Comparison of ENCODE assay signal across 30 mouse cellular contexts in the genomic region with DNA sequence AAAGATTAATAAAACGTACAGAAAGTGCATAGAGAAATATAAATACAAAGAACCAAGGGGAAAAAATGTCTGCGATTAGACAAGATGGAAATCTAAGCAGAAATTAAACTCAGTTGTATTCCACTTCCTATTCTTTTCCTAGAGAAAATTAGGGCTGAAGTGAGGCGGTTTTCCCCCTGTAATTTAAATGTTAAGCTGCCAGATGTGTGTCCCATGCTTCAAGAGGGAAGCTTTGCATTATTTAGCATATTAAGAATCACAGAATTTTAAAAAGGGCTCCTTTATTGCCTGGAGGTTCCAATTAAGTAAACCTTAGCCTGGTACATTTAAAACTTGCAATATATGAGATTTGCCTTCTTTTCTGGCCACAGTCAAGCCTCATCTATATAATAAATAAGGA.
"Had no signal": no experiment of that assay in that cellular context is flagged by ENCODE, and none has a peak within 500 bp of the region (broad histone marks: within the 10 kb centered on the region; RNA-seq: fewer than 3 reads in every experiment).

No protein-coding gene starts in this region.

- H3K36me3 ChIP-seq: limb, embryonic 10.5 days; limb, embryonic 12.5 days; limb, embryonic 13.5 days; limb, embryonic 15.5 days; liver, embryonic 12.5 days; liver, embryonic 13.5 days; liver, embryonic 15.5 days; lung, embryonic 15.5 days; midbrain, embryonic 10.5 days; midbrain, embryonic 12.5 days; midbrain, embryonic 15.5 days; neural tube, embryonic 12.5 days had no signal

- DNase-seq: liver; liver, embryonic 13.5 days; liver, postnatal 0 days; lung, adult 18-20 months; lung, adult 2 months; lung, embryonic 14.5 days; lung, postnatal 10 days; lung, postnatal 14 days; lung, postnatal 36 days; lung, postnatal 4 days had no signal

- ATAC-seq: liver, embryonic 12.5 days; liver, postnatal 0 days; lung, postnatal 0 days; midbrain, embryonic 15.5 days; midbrain, embryonic 16.5 days had no signal

- H3K4me1 ChIP-seq: limb, embryonic 12.5 days; limb, embryonic 13.5 days; limb, embryonic 15.5 days; liver, embryonic 12.5 days; liver, embryonic 13.5 days; liver, embryonic 15.5 days; lung, embryonic 15.5 days; megakaryocyte, embryonic 14.5 days; neural tube, embryonic 12.5 days had no signal

- H3K27ac ChIP-seq: left cerebral cortex, adult 2 months; limb, embryonic 10.5 days; limb, embryonic 12.5 days; limb, embryonic 13.5 days; limb, embryonic 15.5 days; liver, embryonic 12.5 days; liver, embryonic 13.5 days; liver, embryonic 14.5 days; liver, embryonic 15.5 days; lung, embryonic 15.5 days; macrophage; midbrain, embryonic 10.5 days; midbrain, embryonic 12.5 days; midbrain, embryonic 15.5 days; neural tube, embryonic 12.5 days had no signal

- H3K4me3 ChIP-seq: left cerebral cortex, adult 2 months; limb, embryonic 10.5 days; limb, embryonic 12.5 days; limb, embryonic 13.5 days; limb, embryonic 15.5 days; liver, embryonic 12.5 days; liver, embryonic 13.5 days; liver, embryonic 15.5 days; lung, embryonic 15.5 days; megakaryocyte, embryonic 14.5 days; midbrain, embryonic 10.5 days; midbrain, embryonic 12.5 days; midbrain, embryonic 15.5 days; myocyte; neural tube, embryonic 12.5 days had no signal

- H3K9me3 ChIP-seq: limb, embryonic 10.5 days; limb, embryonic 12.5 days; limb, embryonic 13.5 days; limb, embryonic 15.5 days; liver, embryonic 12.5 days; liver, embryonic 13.5 days; liver, embryonic 15.5 days; lung, embryonic 15.5 days; midbrain, embryonic 10.5 days; midbrain, embryonic 12.5 days; midbrain, embryonic 15.5 days; neural tube, embryonic 12.5 days had no signal

- H3K4me2 ChIP-seq: limb, embryonic 12.5 days; limb, embryonic 13.5 days; limb, embryonic 15.5 days; liver, embryonic 11.5 days; liver, embryonic 12.5 days; liver, embryonic 13.5 days; liver, embryonic 15.5 days; lung, embryonic 14.5 days; lung, embryonic 15.5 days; midbrain, embryonic 11.5 days; midbrain, embryonic 12.5 days; midbrain, embryonic 15.5 days; neural tube, embryonic 12.5 days had no signal

- H3K9ac ChIP-seq: limb, embryonic 12.5 days; limb, embryonic 13.5 days; limb, embryonic 15.5 days; liver, embryonic 12.5 days; liver, embryonic 13.5 days; liver, embryonic 14.5 days; liver, embryonic 15.5 days; liver, postnatal 0 days; lung, embryonic 14.5 days; lung, embryonic 15.5 days; midbrain, embryonic 12.5 days; midbrain, embryonic 15.5 days; neural tube, embryonic 12.5 days had no signal

- H3K27me3 ChIP-seq: limb, embryonic 12.5 days; limb, embryonic 13.5 days; limb, embryonic 15.5 days; liver, embryonic 12.5 days; liver, embryonic 13.5 days; liver, embryonic 15.5 days; lung, embryonic 15.5 days; megakaryocyte, embryonic 14.5 days; midbrain, embryonic 12.5 days; midbrain, embryonic 15.5 days; neural tube, embryonic 12.5 days had no signal
